ENCODE assay signal across 16 mouse cellular contexts in the genomic region with DNA sequence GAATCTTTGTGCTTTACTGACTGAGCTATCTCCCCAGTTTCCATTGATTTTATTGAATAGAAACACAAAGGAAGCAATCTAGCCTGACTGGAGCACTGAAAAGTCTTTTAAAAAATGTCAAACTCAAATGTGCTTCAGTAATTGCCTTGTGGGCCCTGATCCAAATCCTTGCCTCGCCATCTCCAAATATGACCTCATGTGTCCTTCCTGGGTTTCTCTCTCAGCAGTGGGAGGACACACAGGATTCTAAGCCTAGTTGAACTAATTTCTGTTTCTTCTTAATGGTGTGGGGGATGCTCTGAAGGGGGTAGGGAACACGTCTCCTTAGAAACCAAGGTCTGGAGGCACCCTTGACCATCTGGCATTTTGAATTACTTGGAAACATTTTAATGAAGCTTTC. TPM values are rescaled to one million over a fixed set of nuclear protein-coding genes. Genes with fewer than 3 reads are reported as not detected.
DNase-seq lines count a peak whose midpoint lies in the region; ATAC-seq lines count a peak whose summit lies in the region.
"Had no signal": no experiment of that assay in that cellular context is flagged by ENCODE, and none has a peak within 500 bp of the region (broad histone marks: within the 10 kb centered on the region; RNA-seq: fewer than 3 reads in every experiment).

No protein-coding gene starts in this region.

- DNase-seq in embryonic facial prominence, embryonic 14.5 days (ENCODE audit: low spot score) = peak; percentile 48
- no peak for DNase-seq in embryonic facial prominence, embryonic 10.5 days (ENCODE audit: low spot score)
- DNase-seq in hindbrain, embryonic 14.5 days (ENCODE audit: low spot score) = peak; percentile 44
- DNase-seq in hindbrain, embryonic 10.5 days (ENCODE audit: low spot score) = no peak
- DNase-seq in ovary, adult 18-20 months (ENCODE audit: low spot score) = peak; percentile 6
- no peak for DNase-seq in ovary, postnatal 10 days (ENCODE audit: low spot score)
- no peak for DNase-seq in embryo, embryonic 10 days (ENCODE audit: low spot score)
- DNase-seq: cerebellum, postnatal 25 days; liver had no signal

- 37% methylated on average over 2 of the region's 2 CpGs for WGBS in embryonic facial prominence, embryonic 14.5 days
- 75% methylated on average over 2 of the region's 2 CpGs for WGBS in embryonic facial prominence, embryonic 10.5 days
- WGBS in hindbrain, embryonic 14.5 days = 24% methylated on average over 2 of the region's 2 CpGs
- whole genome bisulfite sequencing in hindbrain, embryonic 10.5 days = 76% methylated on average over 2 of the region's 2 CpGs
- 29% methylated on average over 2 of the region's 2 CpGs for WGBS in stomach, embryonic 14.5 days

- H3K4me1 ChIP-seq in embryonic facial prominence, embryonic 14.5 days (ENCODE audit: control insufficient read depth, insufficient read depth, low read length) = no peaks in the 10 kb centered on the region
- no peaks in the 10 kb centered on the region for H3K4me1 ChIP-seq in embryonic facial prominence, embryonic 10.5 days
- no peaks in the 10 kb centered on the region for H3K4me1 ChIP-seq in hindbrain, embryonic 14.5 days (replicated peaks; ENCODE audit: control insufficient read depth, insufficient read depth, low read length)
- peaks cover 5% of the 10 kb centered on the region for H3K4me1 ChIP-seq in hindbrain, embryonic 10.5 days (replicated peaks)
- H3K4me1 ChIP-seq in stomach, embryonic 14.5 days (ENCODE audit: control insufficient read depth, insufficient read depth, low read length) = 0 out of 2 replicates have a peak, but pooled peaks cover 9% of the 10 kb centered on the region
- H3K4me1 ChIP-seq: midbrain, embryonic 12.5 days; stomach, embryonic 15.5 days had no signal

- no peak overlapping the region for H3K9ac ChIP-seq in embryonic facial prominence, embryonic 14.5 days (ENCODE audit: low read depth, low read length)
- no peak overlapping the region for H3K9ac ChIP-seq in hindbrain, embryonic 14.5 days
- no peak overlapping the region for H3K9ac ChIP-seq in stomach, embryonic 14.5 days (replicated peaks; ENCODE audit: low read depth, low read length)
- H3K9ac ChIP-seq: hindbrain, embryonic 12.5 days; midbrain, embryonic 12.5 days; stomach, embryonic 15.5 days had no signal

- no peaks in the 10 kb centered on the region for H3K9me3 ChIP-seq in embryonic facial prominence, embryonic 14.5 days (ENCODE audit: control insufficient read depth, low read length)
- no peaks in the 10 kb centered on the region for H3K9me3 ChIP-seq in embryonic facial prominence, embryonic 10.5 days
- H3K9me3 ChIP-seq in hindbrain, embryonic 14.5 days (ENCODE audit: control insufficient read depth, low read length) = no peaks in the 10 kb centered on the region
- no peaks in the 10 kb centered on the region for H3K9me3 ChIP-seq in hindbrain, embryonic 10.5 days
- H3K9me3 ChIP-seq in stomach, embryonic 14.5 days (ENCODE audit: control insufficient read depth, low read depth, low read length) = no peaks in the 10 kb centered on the region
- H3K9me3 ChIP-seq: hindbrain, embryonic 12.5 days; midbrain, embryonic 12.5 days; stomach, embryonic 15.5 days had no signal

- no peak for ATAC-seq in embryonic facial prominence, embryonic 14.5 days (ENCODE audit: low read depth)
- no peak for ATAC-seq in hindbrain, embryonic 14.5 days (ENCODE audit: low FRiP score)
- ATAC-seq in stomach, embryonic 14.5 days (ENCODE audit: insufficient number of reproducible peaks, insufficient read depth, low FRiP score, low read depth) = peak; percentile 33; the same call in 1 of the 2 replicates
- ATAC-seq: lung, postnatal 0 days had no signal

- H3K27ac ChIP-seq in embryonic facial prominence, embryonic 14.5 days (replicated peaks; ENCODE audit: low read depth, low read length) = no peak overlapping the region
- no peak overlapping the region for H3K27ac ChIP-seq in embryonic facial prominence, embryonic 10.5 days (replicated peaks)
- no peak overlapping the region for H3K27ac ChIP-seq in hindbrain, embryonic 14.5 days
- H3K27ac ChIP-seq in hindbrain, embryonic 10.5 days = no peak overlapping the region
- peak overlapping the region; percentile 44 for H3K27ac ChIP-seq in stomach, embryonic 14.5 days (ENCODE audit: low read length)
- H3K27ac ChIP-seq: hindbrain, embryonic 12.5 days; left cerebral cortex, adult 2 months; midbrain, embryonic 12.5 days; stomach, embryonic 15.5 days had no signal

- H3K4me2 ChIP-seq in embryonic facial prominence, embryonic 14.5 days (ENCODE audit: low read depth, low read length) = no peak overlapping the region
- H3K4me2 ChIP-seq in hindbrain, embryonic 14.5 days (replicated peaks) = no peak overlapping the region
- H3K4me2 ChIP-seq in stomach, embryonic 14.5 days (replicated peaks; ENCODE audit: low read depth, low read length) = no peak overlapping the region
- H3K4me2 ChIP-seq: hindbrain, embryonic 12.5 days; midbrain, embryonic 12.5 days; stomach, embryonic 15.5 days had no signal

- H3K36me3 ChIP-seq in embryonic facial prominence, embryonic 14.5 days (ENCODE audit: control insufficient read depth, insufficient read depth, low read length) = no peaks in the 10 kb centered on the region
- no peaks in the 10 kb centered on the region for H3K36me3 ChIP-seq in embryonic facial prominence, embryonic 10.5 days (replicated peaks)
- no peaks in the 10 kb centered on the region for H3K36me3 ChIP-seq in hindbrain, embryonic 14.5 days (replicated peaks; ENCODE audit: control insufficient read depth, insufficient read depth)
- no peaks in the 10 kb centered on the region for H3K36me3 ChIP-seq in hindbrain, embryonic 10.5 days
- H3K36me3 ChIP-seq in stomach, embryonic 14.5 days (ENCODE audit: control insufficient read depth, insufficient read depth, low read length) = no peaks in the 10 kb centered on the region
- H3K36me3 ChIP-seq: hindbrain, embryonic 12.5 days; midbrain, embryonic 12.5 days; stomach, embryonic 15.5 days had no signal

- H3K27me3 ChIP-seq in embryonic facial prominence, embryonic 14.5 days (replicated peaks; ENCODE audit: control insufficient read depth, insufficient read depth, low read length) = no peaks in the 10 kb centered on the region
- no peaks in the 10 kb centered on the region for H3K27me3 ChIP-seq in embryonic facial prominence, embryonic 10.5 days (replicated peaks; ENCODE audit: low read depth, poor library complexity, severe bottlenecking)
- no peaks in the 10 kb centered on the region for H3K27me3 ChIP-seq in hindbrain, embryonic 14.5 days (ENCODE audit: control insufficient read depth, insufficient read depth, low read length)
- no peaks in the 10 kb centered on the region for H3K27me3 ChIP-seq in hindbrain, embryonic 10.5 days (ENCODE audit: insufficient read depth, poor library complexity, severe bottlenecking)
- no peaks in the 10 kb centered on the region for H3K27me3 ChIP-seq in stomach, embryonic 14.5 days (ENCODE audit: control insufficient read depth, insufficient read depth, low read length)
- H3K27me3 ChIP-seq: hindbrain, embryonic 12.5 days; midbrain, embryonic 12.5 days; stomach, embryonic 15.5 days had no signal

- H3K4me3 ChIP-seq in embryonic facial prominence, embryonic 14.5 days (ENCODE audit: low read depth, low read length) = no peak overlapping the region
- no peak overlapping the region for H3K4me3 ChIP-seq in embryonic facial prominence, embryonic 10.5 days
- H3K4me3 ChIP-seq in hindbrain, embryonic 14.5 days (replicated peaks; ENCODE audit: low read length) = no peak overlapping the region
- no peak overlapping the region for H3K4me3 ChIP-seq in hindbrain, embryonic 10.5 days
- no peak overlapping the region for H3K4me3 ChIP-seq in stomach, embryonic 14.5 days (ENCODE audit: low read depth, low read length)
- H3K4me3 ChIP-seq: hindbrain, embryonic 12.5 days; left cerebral cortex, adult 2 months; midbrain, embryonic 12.5 days; stomach, embryonic 15.5 days had no signal

RNA-seq across cellular contexts. Expression of a gene that starts 22.3 kb away (rescaled TPM):
- not detected in 2 replicates for polyA plus RNA-seq in embryonic facial prominence, embryonic 14.5 days (2014; fragmentation: Nextera tagmentation; extraction: Ambion mirVana)
- not detected in 2 replicates for polyA plus RNA-seq in embryonic facial prominence, embryonic 10.5 days (2016; fragmentation: Nextera tagmentation; extraction: Ambion mirVana)
- 2.1 and 2.2 TPM in 2 replicates for polyA plus RNA-seq in hindbrain, embryonic 14.5 days (2014; fragmentation: Nextera tagmentation; extraction: Ambion mirVana)
- 0.10 and 0.33 TPM in 2 replicates for polyA plus RNA-seq in hindbrain, embryonic 10.5 days (2016; fragmentation: Nextera tagmentation; extraction: Ambion mirVana)
- 0.27 and 0.28 TPM in 2 replicates for polyA plus RNA-seq in stomach, embryonic 14.5 days (2014; fragmentation: Nextera tagmentation; extraction: Ambion mirVana)
- polyA plus RNA-seq: lung, postnatal 0 days; midbrain, embryonic 12.5 days had no signal

RNA-seq across cellular contexts. Expression of a gene that starts 54.0 kb away (rescaled TPM):
- not detected in 2 replicates for polyA plus RNA-seq in embryonic facial prominence, embryonic 14.5 days (2014; fragmentation: Nextera tagmentation; extraction: Ambion mirVana)
- polyA plus RNA-seq in embryonic facial prominence, embryonic 10.5 days (2016; fragmentation: Nextera tagmentation; extraction: Ambion mirVana) = 0.31 TPM in 1 of 2 replicates, not detected in the other
- polyA plus RNA-seq in hindbrain, embryonic 14.5 days (2014; fragmentation: Nextera tagmentation; extraction: Ambion mirVana) = 0.35 TPM in 1 of 2 replicates, not detected in the other
- polyA plus RNA-seq in hindbrain, embryonic 10.5 days (2016; fragmentation: Nextera tagmentation; extraction: Ambion mirVana) = not detected in 2 replicates
- polyA plus RNA-seq in stomach, embryonic 14.5 days (2014; fragmentation: Nextera tagmentation; extraction: Ambion mirVana) = 254 TPM in 1 of 2 replicates, not detected in the other
- polyA plus RNA-seq: hindbrain, embryonic 12.5 days; neural tube, embryonic 14.5 days had no signal

Comparison
In these comparisons a context has a peak if more than half of its experiments do, and no peak if none do; other contexts are left out.
1. DNase-seq: peak in embryonic facial prominence, embryonic 14.5 days (single experiment), hindbrain, embryonic 14.5 days (single experiment) and ovary, adult 18-20 months (single experiment); none in embryonic facial prominence, embryonic 10.5 days (single experiment), hindbrain, embryonic 10.5 days (single experiment), ovary, postnatal 10 days (single experiment) and embryo, embryonic 10 days (single experiment).